Mouse (Mus musculus) olfactory bulb, adult 2 months (tissue): Measurements from ENCODE around the gene Rrp7a. TPM values are rescaled to one million over a fixed set of nuclear protein-coding genes. Genes with fewer than 3 reads are reported as not detected.

Experiments
- H3K27ac ChIP-seq: fragments of 200-500 bp; 2 replicates; pipeline ENCODE4 v1.5.1; 2012; ENCODE audit warnings: low read depth, low read length; ENCODE audit not compliant: insufficient read depth
- H3K4me1 ChIP-seq: fragments of 200-500 bp; 2 replicates; pipeline ENCODE4 v1.6.1; 2012; ENCODE audit warnings: low read length; ENCODE audit not compliant: control insufficient read depth, insufficient read depth
- H3K4me3 ChIP-seq: fragments of 200-500 bp; 2 replicates; pipeline ENCODE4 v1.5.1; 2012; ENCODE audit warnings: mild to moderate bottlenecking, low read depth, low read length, moderate library complexity; ENCODE audit not compliant: insufficient read depth
- CTCF ChIP-seq: fragments of 200-500 bp; IDR thresholded peaks from 2 replicates; pipeline ENCODE4 v1.5.1; 2012; ENCODE audit warnings: low read depth, mild to moderate bottlenecking, low read length, moderate library complexity; ENCODE audit not compliant: insufficient read depth
- POLR2A ChIP-seq: fragments of 200-500 bp; IDR thresholded peaks from 2 replicates; pipeline ENCODE4 v1.6.1; 2012; ENCODE audit warnings: mild to moderate bottlenecking, low read depth, low read length, moderate library complexity; ENCODE audit not compliant: insufficient read depth
- WGBS: fragments of 180-500 bp; shearing (Covaris S2); methylation state at CpG from one replicate; pipeline ENCODE4 v1.1.7; 2018; 5-methylcytosine and 5-hydroxymethylcytosine counted together
- polyA plus RNA-seq: library from polyadenylated mRNA; stranded (reverse); fragments of >200 nt; gene quantifications from 2 replicates; pipeline ENCODE4 v1.2.4, GENCODE M21; 2012; ENCODE audit warnings: low replicate concordance; ENCODE audit not compliant: missing spikeins, insufficient read depth, insufficient read length

The Rrp7a gene
- polyA plus RNA-seq, 1 experiment: not detected

- Histone ChIP-seq H3K27ac (no peak overlapping the region), H3K4me3 (peak overlapping the region; percentile 43), H3K4me1 (peaks cover 14% of the 10 kb centered on the region)
- WGBS: 24% methylated on average over 31 of the region's 31 CpGs
- TF ChIP-seq CTCF (no peak), POLR2A (no peak)
These were observed 22.9 kb downstream of the Rrp7a start for GRCm38 (mm10) chr15:83099533-83100331.

- Histone ChIP-seq H3K4me1 (peaks cover 10% of the 10 kb centered on the region), H3K27ac (no peak overlapping the region), H3K4me3 (no peak overlapping the region)
- TF ChIP-seq POLR2A: no peak
- no peak for TF ChIP-seq CTCF
- 57% methylated on average over 2 of the region's 2 CpGs for WGBS
These were observed 26.7 kb downstream of the Rrp7a start for GRCm38 (mm10) chr15:83095950-83096349.

- H3K4me3 ChIP-seq: no peak overlapping the region
- TF ChIP-seq POLR2A: no peak
- no peak for TF ChIP-seq CTCF
- no peaks in the 10 kb centered on the region for H3K4me1 ChIP-seq
- WGBS: 80% methylated on average over 2 of the region's 2 CpGs
- H3K27ac ChIP-seq: no peak overlapping the region
These were observed 28.9 kb downstream of the Rrp7a start for GRCm38 (mm10) chr15:83093687-83094086.

- Histone ChIP-seq H3K4me3 (no peak overlapping the region), H3K4me1 (0 out of 2 replicates have a peak, but pooled peaks cover 3% of the 10 kb centered on the region), H3K27ac (no peak overlapping the region)
- TF ChIP-seq CTCF: no peak
- no peak for TF ChIP-seq POLR2A
- WGBS: 55% methylated on average over 3 of the region's 3 CpGs
These were observed 31.7 kb downstream of the Rrp7a start for GRCm38 (mm10) chr15:83090874-83091273.

GRCm38 (mm10) chr15:83089429-83089605 lies 33.3 kb downstream of the Rrp7a start, which contains the start of gene Serhl:
Serhl (plus strand) TSS chr15:83089506.
- WGBS: 50% methylated on average over 7 of the region's 7 CpGs
- no peak within 1 kb of the TSS for H3K4me3 ChIP-seq
- H3K4me1 ChIP-seq: peaks cover 7% of the 10 kb centered on the region
- H3K27ac ChIP-seq: no peak within 1 kb of the TSS
- no peak for TF ChIP-seq POLR2A
- no peak for TF ChIP-seq CTCF

- WGBS: 43% methylated on average over 27 of the region's 27 CpGs
- Histone ChIP-seq H3K4me1 (peaks cover 12% of the 10 kb centered on the region), H3K27ac (no peak overlapping the region), H3K4me3 (no peak overlapping the region)
- TF ChIP-seq POLR2A (no peak), CTCF (no peak)
These were observed 33.8 kb downstream of the Rrp7a start for GRCm38 (mm10) chr15:83088495-83089428.

- Histone ChIP-seq H3K4me1 (peaks cover 16% of the 10 kb centered on the region), H3K4me3 (no peak overlapping the region), H3K27ac (no peak overlapping the region)
- WGBS: 80% methylated on average over 13 of the region's 13 CpGs
- TF ChIP-seq CTCF (no peak), POLR2A (no peak)
These were observed 35.8 kb downstream of the Rrp7a start for GRCm38 (mm10) chr15:83086636-83087328.

GRCm38 (mm10) chr15:83085901-83086300 lies 36.7 kb downstream of the Rrp7a start:
- Histone ChIP-seq H3K4me3 (no peak overlapping the region), H3K4me1 (peaks cover 16% of the 10 kb centered on the region), H3K27ac (no peak overlapping the region)
- TF ChIP-seq CTCF (peak; percentile 57), POLR2A (no peak)
- 30% methylated on average over 7 of the region's 7 CpGs for WGBS
